Mouse (Mus musculus) inflammation-experienced regulatory T-cells, adult 6 months (primary cell): ENCODE measurements around the gene Klk15. TPM values are rescaled to one million over a fixed set of nuclear protein-coding genes. Genes with fewer than 3 reads are reported as not detected.
"Not testable (repeated sequence)": the region's sequence is repeated elsewhere in the genome, so short reads cannot be mapped to it uniquely, and the experiment has no call there.

Experiments used
- ATAC-seq: one replicate; pipeline ENCODE4 v1.8.0; 2017
- polyA plus RNA-seq, 3 experiments: library from polyadenylated mRNA; unstranded; fragments of 100-300 nt; shearing (Covaris generic); gene quantifications; one replicate each; pipeline ENCODE4 v1.2.1; 2017

Gene Klk15
- not detected for polyA plus RNA-seq

DNA sequence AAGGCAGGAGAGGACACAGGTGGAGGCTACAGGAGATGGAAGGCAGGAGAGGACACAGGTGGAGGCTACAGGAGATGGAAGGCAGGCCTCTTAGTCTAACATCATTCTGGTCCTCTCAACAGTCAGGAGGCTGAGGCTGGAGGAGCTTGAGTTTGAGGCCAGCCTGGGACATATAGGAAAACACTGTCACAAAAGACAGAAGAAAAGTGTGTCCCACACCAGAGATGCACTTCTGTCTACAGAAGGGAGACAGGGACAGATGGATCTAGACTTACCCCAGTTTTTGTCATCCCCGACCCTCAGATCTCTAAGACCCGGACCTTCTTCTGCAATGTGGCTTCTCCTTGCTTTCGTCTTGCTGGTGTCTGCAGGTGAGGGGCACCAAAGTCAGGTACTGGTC lies at the start of gene Klk15:
Klk15 (plus strand) TSS at position 301 of the 400 bp plus-strand sequence.
- ATAC-seq, result no peak

- ATAC-seq, result no peak
These were observed 42.2 kb upstream of the Klk15 start for GRCm38 (mm10) chr7:43891365-43891764.

DNA sequence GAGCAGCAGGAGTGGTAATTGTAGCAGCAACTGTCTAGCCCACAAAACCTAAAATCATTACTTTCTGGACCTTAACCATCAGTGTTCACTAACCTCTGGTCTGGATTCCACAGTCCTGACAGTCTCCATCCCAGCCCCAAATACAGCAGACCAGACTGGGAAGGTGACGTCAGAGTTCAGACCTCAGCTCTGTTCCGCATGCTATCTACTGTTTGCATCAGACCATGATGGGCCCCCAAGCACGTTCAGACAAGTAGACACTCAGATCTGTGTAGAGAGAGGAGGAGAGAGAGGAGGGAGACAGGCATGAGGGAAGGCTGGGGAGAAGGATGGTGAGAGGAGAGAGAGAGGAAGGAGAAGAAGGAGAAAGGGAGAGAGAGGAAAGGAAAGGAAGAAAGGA lies 41.8 kb upstream of the Klk15 start:
- ATAC-seq, result no peak

- peak; percentile 52 for ATAC-seq
These were observed 38.7 kb upstream of the Klk15 start for GRCm38 (mm10) chr7:43894836-43895235.

DNA sequence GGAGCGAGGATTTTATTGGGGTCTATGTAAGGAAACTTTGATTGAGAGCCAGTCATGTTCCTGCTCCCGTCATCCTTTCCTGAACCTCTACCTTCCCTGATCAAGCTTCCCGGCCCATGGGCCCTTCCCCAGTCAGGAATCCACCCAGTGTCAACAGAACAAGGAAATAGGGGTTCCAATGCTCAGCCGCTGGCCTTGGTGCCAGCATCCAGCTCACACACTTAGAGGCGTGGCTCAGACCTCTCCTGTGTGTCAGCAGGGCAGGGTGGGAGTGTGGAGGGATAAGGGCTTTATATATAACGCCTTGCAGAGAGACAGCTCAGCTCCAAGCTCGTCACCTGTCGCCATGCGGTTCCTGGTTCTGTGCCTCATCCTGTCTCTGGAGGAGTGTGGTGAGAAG lies 18.7 kb upstream of the Klk15 start:
- ATAC-seq, result no peak

DNA sequence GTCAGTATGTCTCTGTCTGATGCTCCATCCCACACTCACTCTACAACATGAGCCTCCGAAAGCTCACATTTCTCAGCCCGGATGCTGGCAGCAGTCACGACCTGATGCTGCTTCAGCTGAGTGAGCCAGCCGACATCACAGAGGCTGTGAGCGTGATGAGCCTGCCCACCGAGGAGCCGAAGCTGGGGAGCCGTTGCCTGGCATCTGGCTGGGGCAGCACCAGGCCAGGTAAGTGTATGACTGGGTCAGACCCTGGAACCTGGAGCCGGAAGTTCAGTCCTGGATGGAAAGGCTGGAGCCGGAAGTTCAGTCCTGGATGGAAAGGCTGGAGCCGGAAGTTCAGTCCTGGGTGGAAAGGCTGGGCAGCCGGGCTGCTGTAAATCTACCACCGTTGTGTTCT lies 15.1 kb upstream of the Klk15 start:
- no peak for ATAC-seq

GRCm38 (mm10) chr7:43918871-43919270 lies 14.7 kb upstream of the Klk15 start:
- ATAC-seq, result no peak

DNA sequence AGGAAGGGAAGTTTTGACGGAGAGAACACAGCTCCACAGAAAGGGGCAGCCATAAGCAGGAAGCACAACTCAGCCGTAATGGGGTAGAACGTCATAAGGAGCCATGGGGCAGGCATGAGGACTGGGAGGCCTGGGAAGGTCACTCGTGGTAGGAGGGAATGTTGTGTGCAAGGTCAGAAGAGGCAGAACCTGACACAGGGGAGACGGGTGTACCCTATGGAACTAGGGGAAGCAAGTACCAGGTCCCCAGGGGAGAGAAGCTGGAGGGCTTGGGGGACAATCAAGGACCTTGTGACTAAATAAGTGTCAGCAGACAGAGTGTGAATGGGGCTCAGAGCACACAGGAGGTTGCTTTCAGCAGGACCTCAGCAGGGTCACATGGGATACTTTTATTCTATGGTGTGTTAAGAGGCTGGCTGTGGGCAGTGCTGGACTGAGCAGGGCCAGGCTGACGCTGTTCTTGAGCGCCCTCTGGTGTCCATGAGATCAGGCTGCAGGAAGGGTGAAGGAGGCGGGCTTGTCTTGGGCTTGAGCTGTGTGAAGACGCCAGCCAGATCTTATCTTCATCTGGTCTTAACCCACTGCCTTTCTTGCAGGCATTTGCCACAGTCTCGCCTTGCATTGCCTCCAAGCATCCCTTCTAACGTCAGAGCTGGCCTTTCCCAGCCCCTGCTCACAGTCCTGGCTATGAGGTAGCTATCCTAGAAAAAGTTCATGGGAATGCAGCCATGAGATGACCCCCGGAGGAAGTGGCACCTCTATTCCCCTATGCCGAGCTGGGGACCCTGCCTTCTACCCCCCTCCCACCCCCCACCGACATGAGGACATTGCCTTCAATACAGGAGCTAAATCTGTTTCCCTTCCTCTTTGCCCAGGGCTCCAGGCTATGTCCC lies 13.7 kb upstream of the Klk15 start:
- no peak for ATAC-seq

DNA sequence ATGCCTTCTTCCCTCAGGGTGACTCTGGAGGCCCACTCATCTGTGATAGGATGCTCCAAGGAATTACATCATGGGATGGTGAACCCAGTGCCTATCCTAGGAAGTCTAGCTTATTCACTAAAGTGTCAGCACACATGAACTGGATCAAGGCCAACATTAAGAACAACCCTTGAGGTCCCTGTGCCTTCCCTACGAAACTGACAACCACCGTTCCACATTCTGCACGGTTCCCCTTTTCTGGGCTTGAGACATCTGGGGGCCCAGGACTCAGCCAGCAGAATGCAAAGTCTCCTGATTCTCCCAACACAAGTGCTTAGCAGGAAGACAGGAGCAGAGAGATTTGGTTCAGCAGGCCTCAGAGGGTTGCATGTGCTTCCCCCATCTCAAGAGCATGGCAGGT lies 13.0 kb upstream of the Klk15 start:
- no peak for ATAC-seq

DNA sequence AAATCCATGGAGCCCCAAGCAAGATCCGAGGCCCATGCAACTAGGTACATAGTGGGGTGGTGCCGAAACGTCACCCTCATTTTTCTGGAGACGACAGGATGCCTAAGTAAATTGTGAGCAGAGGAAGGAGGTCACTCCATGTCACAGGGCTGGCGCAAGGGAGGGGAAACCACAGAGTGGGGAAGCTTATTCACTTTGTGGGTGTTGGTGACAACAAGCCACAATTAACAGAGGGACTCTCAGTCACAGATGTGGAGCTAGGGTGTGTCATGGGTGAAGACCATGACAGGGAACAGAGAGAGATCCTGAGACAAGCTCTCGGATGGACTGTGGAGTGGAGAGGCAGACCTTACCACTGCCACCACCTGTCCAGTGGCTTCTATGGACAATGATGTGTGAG lies 12.5 kb upstream of the Klk15 start:
- no peak for ATAC-seq

- ATAC-seq, result no peak
These were observed 11.6 kb upstream of the Klk15 start for GRCm38 (mm10) chr7:43921941-43922340.

DNA sequence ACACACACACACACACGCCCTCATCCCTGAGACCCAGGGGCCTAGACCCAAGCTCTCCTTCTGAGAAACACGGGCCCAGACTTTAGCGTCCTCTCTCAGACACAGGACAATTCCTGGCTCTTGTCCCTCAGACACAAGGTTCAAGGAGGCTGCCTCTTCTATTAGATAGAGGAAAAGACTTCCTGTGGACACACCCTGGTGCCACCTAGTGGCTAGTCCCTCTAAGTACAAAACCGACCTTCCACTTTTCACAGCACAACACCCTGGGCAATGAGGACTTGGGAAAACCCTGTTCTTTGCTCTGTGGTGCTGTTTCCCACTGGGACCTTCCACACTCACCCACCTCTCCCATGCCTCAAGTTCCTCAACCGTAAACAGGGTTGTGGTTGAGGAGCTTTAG lies 7.6 kb upstream of the Klk15 start:
- no peak for ATAC-seq

DNA sequence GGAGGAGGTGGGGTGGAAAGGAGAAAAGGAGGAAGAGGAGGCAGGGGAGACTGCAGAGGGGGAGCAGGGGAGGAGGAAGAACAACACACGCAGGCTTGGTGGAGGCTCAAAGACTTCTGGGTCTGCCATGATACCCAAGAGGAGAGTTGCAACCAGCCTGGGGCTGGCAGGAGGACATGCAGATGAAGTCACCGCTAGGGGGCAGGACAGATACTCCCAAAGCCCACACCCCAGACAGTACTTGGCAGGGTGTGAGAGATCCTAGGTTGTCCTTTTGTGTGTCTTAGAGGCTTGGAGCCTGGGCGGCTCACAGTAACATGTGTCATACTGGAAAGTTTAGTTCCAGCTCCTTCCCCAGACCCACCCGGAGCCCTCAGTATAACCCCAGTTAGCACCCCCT lies 5.0 kb upstream of the Klk15 start:
- ATAC-seq, result no peak

DNA sequence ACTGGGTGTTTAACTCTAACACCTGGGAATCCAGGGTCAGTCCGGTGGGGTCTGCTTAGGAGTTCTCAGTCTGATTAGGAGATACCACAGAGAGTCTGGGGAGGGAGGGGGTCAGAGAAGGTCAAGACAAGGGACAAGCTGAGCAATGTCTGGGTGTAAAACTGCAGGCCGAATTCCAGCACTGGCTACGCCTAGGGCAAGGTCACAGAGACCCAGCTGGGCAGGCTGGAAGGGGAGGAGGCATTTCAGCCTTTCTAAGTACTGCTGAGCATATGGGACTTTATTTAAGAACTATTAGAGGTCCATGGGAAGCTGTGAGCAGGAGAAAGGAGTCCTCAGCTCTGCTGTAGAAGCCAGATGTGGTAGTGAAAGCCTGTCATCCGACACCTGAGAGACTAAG lies 1.2 kb upstream of the Klk15 start:
- ATAC-seq, result no peak

DNA sequence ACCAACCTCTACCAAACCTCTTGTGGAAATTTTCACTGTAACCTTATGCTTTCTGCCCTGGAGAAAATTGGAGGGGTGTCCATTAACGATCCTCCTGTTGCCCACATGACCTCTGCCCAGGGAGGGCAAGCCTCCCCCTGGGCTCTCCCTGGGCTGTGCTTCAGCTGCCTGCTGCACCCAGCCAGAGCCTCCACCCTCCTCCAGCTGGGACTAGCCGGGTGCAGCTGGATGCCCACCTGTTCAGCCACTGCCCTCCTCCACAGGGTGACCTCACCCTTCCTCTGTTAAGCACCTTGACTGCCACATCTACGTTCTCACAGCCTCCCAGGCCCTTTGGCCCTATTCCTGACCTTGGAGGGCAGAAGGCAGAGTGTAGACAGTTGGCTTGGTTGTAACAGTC lies 1.2 kb downstream of the Klk15 start:
- no peak for ATAC-seq

DNA sequence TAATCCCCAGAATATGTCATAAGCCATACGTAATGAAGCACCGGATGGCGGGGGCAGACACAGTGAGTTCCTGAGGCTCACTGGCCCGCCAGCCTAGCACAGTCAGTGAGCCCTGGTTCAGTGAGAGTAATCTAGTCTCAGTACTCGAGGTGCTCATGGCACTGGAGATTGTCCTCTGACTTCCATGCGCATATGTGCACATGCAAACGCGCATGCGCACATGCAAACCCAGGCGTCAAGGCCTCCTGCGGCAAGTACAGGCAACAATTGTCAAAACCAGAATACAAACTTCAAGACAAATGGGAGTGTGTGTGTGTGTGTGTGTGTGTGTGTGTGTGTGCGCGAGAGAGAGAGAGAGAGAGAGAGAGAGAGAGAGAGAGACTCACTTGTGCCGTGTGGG lies 3.0 kb downstream of the Klk15 start:
- no peak for ATAC-seq

- ATAC-seq, result not testable (repeated sequence)
These were observed 8.8 kb downstream of the Klk15 start for GRCm38 (mm10) chr7:43942293-43942692.

GRCm38 (mm10) chr7:43944727-43945264 lies 11.3 kb downstream of the Klk15 start:
- no peak for ATAC-seq

DNA sequence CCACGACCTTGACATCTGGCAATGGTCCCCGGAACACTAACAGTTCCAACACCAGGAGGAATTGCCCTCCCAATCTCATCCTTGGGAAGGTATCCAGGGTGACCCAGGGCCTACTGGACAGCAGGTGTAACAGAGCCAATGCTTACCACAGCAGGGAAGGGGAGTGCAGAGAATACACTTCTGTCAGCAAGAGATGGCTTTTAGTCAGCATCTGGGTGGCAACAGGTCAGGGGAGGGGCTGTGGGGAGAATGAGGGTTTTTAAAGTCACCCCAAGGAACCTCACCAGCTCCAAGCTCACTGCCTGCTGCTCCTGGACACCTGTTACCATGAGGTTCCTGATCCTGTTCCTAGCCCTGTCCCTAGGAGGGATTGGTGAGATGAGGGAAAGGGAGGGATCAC lies 16.8 kb downstream of the Klk15 start, which contains the start of gene Klk1b8:
Klk1b8 (plus strand) TSS at position 301 of the 400 bp plus-strand sequence.
- no peak for ATAC-seq

DNA sequence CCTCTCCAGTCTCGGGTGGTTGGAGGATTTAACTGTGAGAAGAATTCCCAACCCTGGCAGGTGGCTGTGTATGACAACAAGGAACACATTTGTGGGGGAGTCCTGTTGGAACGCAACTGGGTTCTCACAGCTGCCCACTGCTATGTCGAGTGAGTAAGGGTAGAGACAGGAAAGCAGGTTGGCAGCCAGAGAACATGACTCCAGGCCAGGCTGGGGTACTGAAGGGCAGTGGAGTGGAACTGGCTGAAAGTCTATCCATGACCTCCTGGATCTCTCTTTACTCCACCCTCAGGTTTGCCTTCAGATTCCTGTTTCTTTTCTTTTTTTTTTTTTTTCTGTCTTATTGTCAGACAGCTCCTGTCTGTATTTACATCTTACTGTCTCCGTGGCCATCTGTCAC lies 19.2 kb downstream of the Klk15 start:
- ATAC-seq, result no peak

DNA sequence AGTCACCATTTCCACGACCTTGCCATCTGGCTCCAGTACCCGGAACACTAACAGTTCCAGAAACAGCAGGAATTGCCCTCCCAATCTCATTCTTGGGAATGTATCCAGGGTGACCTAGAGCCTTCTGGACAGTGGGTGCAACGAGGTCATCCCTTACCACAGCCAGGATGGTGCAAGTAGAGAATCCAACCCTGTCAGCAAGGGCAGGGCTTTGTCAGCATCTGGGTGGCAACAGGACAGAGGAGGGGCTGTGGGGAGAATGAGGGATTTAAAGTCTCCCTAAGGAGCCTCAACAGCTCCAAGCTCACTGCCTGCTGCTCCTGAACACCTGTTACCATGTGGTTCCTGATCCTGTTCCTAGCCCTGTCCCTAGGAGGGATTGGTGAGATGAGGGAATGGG lies 32.9 kb downstream of the Klk15 start, which contains the start of gene Klk1b1:
Klk1b1 (plus strand) TSS at position 301 of the 400 bp plus-strand sequence.
- ATAC-seq, result no peak

DNA sequence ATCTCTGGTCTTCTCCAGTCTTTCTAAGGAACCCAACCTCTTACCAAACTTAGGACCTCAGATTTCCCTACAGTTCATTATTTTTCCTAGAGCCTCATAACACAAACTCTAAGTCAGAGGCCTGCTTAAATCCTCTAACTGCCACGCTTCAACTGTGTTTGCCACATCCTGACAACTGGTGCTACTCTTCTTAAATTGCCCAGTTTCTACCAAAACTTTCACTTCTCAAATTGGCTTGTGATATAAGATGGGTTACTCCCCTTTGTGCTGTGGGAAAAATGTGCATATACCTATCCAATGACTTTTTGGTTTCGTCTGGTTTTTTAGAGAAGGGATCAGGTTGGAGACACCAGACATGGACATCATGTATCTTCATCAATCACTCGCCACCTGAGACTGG lies 33.5 kb downstream of the Klk15 start:
- ATAC-seq, result no peak

GRCm38 (mm10) chr7:43967612-43968011 lies 34.1 kb downstream of the Klk15 start:
- no peak for ATAC-seq

GRCm38 (mm10) chr7:43975761-43976160 lies 42.2 kb downstream of the Klk15 start, which contains the start of gene Klk1b9:
Gene Klk1b9 (plus strand): TSS chr7:43976061.
- ATAC-seq, result not testable (repeated sequence)
